Mouse (Mus musculus): ENCODE results near the gene Ntrk3.

Gene Ntrk3

DNA sequence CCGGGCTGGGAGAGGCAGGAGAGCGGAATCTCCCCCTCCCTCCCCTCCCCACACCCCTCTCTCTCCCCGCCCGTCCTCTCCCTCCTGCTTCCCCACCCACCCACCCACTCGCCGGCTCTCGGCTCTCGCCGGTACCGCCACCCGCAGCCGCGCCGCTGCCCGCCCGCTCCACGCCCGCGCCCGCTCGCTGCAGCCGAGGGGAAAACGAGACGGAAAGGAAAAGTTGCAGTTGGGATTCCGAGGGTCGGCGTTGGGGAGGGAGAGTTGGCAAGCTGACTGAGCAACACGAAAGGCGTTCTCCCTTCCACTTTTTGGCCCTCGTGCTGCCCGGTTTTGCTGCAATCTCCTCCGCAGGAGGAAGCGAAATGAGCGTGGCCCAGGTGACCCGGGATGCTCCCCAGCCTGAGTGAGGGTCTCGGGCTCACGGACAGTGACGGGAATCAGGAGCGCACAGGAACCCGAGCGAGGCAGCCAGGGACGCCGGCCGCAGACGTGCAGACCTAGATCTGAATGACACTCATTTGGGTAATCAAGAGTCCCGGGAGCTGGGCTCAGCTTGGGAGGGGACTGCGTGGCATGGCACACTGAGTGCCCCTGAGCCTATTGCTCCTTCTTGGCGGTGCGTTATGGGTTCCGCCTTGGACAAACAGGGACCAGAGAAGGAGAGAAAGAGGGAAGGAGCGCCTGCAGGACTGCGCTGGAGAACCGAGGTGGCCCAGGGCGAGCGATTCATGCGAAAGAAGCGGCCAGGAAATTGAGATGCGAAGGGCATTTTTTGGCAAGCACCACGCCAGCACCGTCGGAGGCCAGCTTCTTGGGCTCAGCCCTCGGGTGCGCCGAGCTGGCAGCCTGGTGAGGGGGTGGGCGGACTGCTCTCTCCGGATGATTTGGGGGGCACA, 159.1 kb downstream of the Ntrk3 start:
- peak; percentile 48 for DNase-seq

DNA sequence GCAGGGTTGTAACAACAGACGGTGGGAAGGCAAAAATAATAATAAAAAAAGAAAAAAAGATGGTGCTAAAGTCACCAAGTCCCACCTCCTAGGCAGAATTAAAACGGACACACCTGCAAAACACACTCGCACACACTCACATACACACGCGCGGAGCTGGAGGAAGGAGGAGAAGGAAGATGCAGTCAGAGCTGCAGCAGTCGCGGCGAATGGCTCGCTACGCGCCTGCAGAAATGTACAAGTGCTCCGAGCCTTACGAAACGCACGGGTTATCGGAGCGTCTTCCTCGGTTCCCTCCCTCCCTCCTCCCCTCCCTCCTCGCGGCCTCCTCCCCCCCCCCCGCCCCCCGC, 159.7 kb downstream of the Ntrk3 start:
- DNase-seq = peak; percentile 52

DNA sequence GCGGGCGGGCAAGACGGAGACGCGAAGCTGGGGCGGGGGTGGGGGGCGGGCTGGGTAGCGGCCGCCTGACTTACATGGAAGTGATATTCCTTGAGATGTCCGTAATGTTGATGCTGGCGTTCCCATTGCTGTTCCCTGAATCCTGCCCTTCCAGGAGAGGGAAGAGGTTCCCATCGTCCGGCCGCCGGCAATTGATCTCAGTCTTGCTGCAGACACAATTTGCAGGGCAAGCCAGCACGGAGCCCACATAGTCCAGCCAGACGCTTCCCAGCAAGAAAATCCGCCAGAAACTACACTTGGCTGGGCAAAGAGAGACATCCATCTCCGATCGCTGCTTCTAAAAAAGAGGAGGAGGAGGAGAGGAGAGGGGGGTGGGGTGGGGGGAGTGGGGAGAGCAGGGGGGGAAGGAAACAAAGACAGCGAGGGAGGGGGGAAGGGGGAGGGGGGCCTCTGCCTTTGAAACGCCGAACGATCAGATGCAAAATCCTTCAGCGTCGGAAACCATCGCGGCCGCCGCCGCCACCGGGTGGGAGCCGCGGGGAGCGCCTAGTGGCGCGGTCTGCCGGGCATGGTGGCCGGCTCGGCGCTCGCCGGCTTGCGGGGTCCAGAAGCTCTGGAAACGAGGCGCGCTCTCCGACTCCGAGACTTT, 160.2 kb downstream of the Ntrk3 start:
- no peak for DNase-seq

DNA sequence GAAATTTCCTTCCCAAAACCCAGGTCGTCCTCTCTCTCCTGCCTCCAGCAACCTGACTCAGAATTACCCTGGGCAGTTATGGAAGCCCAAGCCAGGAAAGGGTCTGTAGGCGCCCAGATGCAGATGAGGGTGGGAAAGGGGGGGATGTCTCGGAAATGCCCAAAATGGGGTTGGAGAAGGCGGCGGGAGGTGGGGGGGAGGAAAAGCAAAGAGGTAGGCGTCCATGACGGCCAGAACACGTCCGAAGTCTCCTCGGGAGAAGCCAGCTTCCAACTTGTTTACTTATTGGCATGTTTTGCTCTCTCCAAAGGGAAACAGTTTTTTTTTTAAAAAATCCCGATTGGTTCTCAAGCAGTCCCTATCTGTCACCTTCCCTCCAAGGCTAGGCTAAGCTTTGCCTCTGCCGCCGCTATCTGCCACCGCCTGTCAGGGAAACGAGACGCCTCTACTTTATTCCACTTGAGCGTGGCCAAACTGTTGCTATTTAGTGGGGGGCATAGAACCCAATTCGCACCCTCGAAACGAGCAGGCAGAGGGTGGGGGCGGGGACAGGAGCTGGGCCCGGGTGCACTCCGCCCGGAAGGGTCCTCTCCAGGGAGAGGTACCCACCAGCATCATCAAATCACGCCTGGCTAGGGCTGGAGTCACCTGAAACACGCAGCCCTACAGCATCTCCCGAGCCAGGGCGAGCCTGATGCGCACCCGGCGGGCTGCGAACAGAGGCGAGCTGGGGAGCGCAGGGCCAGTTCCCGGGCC, 160.9 kb downstream of the Ntrk3 start:
- DNase-seq = no peak

DNA sequence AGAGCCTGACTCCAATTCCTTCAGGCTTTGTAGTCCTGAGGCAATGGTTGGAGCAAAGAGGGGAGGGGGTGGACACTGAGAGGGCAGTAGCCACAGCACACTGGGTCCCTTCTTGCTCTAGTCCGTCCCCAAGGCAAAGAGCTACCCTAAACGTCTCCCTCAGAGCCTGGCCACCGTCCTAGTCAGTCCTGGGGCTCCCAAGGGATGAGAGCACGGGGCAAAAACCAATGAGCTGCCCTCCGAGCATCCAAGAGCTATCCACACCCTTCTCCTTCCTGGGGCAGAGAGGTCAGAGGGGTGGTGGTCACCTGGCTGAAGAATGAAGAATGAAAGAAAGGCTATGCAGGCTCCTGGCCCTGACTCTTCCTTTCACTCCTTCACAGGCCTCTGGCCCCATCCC, 161.6 kb downstream of the Ntrk3 start:
- no peak for DNase-seq

DNA sequence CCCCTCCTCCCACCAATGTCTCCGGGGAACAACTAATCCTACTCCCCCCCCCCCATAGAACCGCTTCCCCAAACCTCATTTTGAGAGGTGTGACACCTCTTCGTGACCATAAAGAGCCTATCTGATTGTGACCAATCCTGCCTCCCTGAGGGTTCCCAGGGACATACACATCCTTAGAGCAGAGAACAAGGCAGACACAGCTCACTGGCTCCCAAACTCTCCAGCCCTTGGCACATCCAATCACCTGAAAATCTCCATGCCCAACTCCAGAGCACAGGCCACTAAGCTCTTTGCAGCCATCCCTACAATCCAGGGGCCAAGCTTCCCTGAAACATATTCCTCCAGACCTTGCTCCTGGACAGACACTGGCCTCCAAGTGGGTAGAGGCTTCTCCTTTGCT, 162.3 kb downstream of the Ntrk3 start:
- no peak for DNase-seq

DNA sequence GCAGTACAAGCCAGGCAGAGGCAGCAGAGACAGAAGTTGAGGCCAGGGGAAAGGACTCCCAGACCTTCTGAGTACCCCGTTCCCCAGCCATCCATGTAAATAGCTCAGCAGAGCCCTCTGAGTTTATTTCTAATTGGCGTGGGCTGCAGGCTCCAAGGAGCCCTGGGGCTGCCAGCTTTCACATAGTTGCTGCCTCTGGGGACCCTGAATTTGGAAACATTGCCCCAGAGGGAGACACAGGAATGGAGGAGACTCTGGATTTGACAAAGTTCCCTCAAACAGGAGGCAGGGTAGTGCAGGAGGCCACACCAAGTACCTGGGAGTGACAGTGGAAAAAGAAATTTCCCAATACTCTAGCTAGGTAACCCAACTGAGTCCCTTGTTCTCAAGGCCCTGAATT, 166.6 kb downstream of the Ntrk3 start:
- DNase-seq = no peak

DNA sequence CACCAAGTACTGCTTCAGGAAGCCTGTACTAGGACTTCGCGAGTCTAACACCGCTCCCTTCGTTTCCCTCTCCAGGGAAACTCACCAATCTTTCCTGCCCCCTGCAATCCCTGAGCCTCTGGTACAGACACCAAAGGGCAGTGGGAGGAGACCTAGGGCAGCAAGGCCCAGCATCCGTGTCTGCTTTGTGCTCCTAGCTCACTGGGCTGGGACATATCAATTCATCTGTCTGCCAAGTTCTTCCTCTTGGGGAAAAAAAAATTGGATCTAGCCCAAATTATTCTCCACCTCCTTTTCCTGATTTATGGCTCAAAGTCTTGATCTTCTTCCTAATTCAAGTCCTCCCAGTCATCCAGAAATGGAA, 168.6 kb downstream of the Ntrk3 start:
- DNase-seq = no peak

DNA sequence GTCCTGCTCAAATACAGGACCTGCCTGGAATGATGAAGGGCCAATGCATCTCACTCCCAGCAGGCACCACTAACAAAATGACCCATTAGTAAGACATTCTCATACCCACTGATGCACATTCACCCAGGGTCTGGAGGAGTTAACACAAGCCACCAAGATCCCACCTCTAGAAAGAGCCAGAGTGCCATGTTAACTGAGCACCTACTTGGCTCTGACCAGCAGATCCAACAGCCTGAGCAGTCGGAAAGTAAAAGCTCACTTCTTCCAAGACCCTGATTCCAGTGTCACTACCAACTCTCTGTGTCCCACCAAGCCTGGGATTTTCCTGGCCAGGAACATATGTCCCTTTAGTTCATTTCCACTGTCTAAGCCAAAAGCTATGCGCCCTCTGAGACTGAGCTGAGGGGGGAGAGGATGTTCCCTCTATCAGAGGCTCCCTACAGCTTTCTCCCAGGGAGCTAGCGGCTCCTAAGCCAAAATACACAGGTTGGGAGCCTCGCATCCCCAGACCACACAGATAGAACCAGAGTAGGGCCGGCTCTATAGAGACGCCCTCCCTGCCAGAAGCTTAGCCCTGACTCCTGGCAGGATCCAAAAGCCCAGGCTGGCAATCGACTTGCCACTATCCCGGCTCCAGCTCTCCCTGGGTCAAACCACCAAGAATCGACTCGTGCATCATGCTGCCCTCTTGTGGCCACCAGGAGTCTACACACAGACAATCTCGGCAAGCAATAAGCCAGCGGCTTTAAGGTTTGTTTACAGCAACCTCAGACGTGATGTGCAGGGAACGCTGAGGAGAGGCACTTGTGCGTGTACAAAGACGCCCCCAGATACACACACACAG, 169.2 kb downstream of the Ntrk3 start:
- DNase-seq = peak; percentile 75

DNA sequence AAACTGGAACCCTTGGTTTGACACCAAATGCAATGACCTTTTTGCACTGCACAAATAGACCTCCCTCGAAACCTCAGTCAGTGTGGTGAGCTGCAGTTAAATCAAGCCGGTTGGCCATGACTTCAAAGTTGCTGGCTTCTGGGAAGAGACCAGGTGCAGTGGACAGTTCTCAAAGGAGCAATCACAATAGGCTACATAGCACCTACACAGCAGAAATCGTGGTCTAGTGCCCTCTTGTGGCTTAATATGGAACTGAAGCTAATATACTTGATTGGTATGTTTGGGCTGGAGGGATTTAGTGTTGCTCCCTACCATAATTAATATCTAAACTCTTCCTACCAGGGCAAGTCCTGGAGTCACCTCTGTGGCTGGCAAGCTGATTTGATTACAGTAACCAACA, 171.2 kb downstream of the Ntrk3 start:
- DNase-seq = no peak

DNA sequence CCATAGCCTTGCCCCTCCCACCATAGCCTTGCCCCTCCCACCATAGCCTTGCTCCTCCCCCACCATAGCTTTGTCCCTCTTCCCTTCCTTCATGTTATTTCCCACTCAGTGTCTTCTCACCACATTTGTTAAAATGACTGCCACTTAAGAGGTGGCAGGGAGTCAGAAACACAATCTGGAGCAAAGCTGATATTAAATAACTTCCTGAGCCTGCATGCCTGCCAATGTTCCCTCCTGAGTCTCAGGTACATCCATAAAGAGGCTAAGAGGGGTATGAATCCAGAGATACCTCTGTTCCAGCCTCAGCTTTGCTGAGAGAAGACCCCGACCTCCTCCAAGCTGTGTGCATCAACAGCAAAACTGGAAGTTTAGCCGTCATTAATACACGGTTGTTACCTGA, 172.4 kb downstream of the Ntrk3 start:
- DNase-seq = no peak

DNA sequence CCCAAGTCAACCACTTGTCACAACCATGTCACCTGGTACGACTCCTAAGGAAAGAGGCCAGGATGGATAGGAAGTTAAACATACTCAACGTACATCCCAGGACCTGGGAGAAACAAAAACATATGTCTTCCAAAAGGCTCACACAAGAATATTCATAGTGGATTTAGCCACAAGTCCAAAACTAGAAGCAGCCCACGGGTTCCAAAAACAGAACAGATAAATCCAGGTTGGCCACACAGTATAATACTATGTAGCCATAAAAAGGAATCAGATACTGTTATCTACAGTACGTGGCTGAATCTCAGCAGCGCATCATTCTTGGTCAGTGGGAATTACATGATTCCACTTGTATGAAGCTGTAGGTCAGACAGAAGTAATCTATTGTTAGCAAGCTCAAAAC, 179.3 kb downstream of the Ntrk3 start:
- DNase-seq = no peak

DNA sequence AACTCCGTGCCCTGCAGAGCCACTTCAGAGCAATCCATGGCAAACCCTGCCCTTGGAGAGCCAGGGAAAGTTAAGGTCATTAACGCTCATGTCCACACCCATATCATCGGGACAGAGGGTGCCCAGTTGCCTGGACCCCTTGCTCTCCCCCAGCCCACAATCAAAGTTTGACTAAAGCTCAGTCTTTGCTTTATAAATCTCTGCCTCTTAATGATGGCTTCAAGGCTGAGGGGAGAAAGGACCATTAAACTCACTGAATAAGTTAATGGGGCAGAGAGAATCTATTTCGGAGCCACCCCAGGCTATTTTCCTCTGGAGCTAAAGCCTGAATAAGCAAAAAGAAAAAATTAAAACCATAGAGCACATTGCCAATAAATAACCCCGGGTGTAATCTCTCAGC, 182.3 kb downstream of the Ntrk3 start:
- DNase-seq = no peak

DNA sequence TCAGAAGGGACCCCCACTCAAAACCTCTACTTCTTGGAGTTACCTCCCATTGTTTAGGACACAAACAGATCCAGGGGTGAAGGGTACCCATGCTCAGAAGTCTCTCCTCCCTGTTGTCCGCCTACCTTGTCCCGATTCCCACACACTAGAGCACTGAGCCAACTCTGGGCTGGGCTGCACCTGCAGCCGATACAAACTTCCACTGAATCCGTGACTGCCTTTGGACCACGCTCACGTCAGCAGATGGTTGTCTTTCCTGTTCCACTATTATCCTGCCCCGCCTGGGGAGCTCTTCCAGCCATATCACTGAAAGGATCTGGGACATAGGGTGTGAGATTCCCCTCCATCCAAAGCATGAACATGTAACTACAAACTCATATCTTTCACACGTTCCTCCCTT, 188.4 kb downstream of the Ntrk3 start:
- DNase-seq = no peak

DNA sequence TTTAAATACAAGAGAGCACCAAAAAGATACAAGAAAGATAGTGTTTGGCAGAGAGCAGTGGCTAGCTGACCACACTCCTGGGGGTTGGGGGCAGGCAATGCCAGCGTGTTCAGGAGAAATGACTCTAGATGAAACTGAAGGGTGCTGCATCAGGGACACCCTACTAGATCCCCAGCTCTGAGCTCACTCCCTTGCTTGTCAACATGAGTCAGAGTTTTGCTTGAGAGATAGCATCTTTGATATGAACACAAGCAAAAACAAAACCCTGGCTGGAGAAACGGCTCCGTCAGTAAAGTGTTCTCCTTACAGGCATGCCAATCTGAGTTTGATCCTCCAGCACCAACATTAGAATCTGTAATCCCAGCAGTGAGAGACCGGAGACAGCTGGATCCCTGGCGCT, 189.1 kb downstream of the Ntrk3 start:
- no peak for DNase-seq

DNA sequence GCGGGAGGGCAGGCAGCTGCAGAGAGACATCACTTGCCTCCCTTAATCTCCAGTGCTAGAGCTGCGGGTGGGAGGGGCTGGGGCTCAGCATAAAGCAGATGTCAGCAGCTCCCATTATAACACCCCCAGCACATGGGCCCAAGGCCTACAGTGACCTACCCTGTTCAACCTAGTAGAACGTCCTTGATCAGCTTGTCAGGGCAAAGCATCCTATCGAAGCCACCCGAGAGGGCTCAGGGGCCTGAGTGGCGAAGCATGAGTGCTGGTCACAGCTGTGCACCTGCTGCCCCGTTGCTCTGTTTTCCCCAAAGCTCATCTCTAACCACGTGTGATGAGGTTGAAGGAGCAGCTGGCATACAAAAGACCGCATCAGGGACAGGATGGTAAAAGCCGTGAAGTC, 191.3 kb downstream of the Ntrk3 start:
- DNase-seq = no peak

DNA sequence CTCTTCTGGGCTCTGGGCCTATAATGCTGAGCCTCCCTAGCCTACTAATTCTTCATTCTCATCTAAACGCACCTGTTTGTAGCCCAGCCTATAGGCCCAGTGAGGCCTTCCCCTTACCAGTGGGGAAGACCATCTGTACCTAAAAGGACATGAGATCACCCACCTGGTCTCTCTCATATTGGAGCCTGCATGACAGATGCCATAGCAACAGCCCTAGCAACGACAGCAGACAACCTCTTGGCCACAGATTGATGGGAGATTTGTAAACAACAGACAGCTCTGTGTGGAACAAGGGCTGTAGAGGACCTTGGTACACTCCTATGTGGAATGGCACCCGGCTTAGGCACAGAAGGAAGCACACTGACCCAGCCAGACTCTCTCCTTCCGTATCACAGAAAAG, 195.3 kb downstream of the Ntrk3 start:
- DNase-seq = no peak

DNA sequence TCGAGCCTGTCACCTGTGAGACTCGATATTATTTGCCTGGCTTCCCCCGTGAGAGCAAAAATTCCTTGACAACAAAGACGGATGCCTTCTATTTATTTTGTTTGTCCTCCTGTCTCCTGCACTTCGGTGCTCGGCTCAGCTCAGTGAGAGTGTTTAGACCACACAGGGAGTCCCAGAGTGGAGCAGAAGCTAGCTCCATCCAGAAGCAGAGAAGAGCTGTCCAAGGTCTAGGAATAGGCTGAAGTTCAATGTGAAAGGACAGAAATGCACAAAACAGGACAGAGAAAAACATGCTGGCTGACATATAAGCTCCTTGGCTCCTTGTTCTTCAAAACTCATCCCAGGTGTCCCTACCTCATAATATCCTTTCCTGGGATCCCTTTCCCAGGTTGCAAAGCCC, 207.5 kb downstream of the Ntrk3 start:
- no peak for DNase-seq

DNA sequence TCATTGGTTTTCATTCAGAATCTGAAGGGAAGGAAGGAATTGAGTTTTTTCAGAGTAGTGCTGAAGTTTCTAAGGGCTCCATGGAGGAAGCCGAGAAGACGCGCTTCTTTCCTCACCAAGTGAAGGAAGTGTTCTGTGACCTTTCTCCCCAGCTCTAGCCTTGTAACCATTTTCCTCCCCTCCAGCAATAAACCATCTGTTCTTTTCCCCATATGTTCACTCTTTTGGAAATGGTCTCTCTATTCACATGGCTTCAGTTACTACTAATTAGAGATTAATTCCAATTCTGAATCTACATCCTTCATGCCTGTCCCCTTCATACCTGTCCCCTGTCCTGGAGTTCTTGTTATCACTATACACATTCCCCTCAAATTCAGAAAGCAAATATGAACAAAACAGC, 209.8 kb downstream of the Ntrk3 start:
- DNase-seq = no peak

DNA sequence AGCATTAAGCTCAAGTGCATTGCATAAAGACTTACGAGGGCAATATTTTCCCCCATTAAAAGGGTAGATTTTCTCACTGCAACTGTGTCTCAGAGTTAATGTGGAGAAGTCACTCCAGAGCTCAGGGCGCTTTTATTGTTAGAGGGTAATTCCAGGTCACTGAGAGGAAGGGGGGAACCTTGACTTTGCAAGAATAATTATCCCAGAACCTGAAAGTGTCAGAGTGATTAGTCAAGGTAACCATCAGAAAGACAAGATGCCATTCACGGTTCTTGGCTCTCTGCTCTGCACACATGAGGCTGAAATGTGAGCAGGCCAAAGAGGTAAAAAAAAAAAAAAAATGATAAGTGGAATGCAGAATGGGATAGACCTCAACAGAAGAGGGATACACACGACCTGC, 210.2 kb downstream of the Ntrk3 start:
- no peak for DNase-seq

DNA sequence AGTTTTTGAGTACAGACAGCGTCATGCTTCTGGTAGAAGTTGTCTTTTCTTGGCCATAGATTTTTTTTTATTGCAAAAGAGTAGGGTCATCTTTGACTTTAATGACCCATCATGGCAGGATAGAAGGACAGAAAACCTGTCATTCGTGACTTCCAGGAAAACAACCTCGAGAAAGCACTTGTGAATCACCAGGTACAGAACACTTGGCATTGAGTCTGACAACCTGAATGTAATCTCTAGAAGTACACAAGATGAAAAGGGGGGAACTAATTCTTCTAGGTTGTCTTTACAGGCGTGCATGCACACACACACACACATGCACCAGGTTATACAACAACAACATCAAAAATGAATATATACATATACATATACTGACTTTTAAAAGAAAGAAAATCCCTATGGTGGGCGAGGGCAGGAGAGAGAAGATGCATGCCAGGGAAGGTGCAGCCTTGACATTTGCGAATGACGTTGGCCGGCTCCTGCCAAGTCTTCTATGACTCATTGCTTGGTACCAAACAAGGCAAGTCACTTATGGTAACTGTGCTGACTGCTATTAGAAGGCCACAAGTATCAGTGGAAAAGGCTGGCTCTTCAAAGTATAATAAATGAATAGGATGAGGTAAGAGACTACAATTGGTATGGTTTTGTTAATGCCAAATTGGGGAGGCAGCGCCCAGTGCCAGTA, 217.4 kb downstream of the Ntrk3 start:
- DNase-seq = peak; percentile 48

DNA sequence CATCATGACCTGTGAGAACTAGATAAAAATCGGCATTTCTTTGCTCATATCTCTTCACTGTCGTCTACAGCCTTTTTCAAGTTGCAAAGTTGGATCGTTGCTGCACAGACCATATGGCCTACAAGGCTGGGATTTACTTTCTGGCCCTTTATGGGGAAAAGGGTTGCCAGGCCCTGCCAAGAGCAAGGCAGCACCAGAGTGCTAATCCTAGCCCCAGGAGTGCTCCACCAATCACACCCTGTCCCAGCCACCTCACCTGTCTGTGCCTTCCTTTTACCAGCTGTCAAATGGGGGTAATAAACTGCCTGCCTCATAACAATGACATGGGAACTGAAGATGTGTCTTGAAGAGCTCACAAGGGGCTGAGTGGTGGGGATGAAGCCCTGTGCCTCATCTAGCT, 218.1 kb downstream of the Ntrk3 start:
- DNase-seq = no peak

Data from right cerebral cortex, adult 18-20 months (tissue).